Mouse (Mus musculus) stomach, postnatal 0 days (tissue): ENCODE measurements at regions not wholly inside any gene's neighbourhood (a gene's known extent, or its start where the extent isn't known, plus 50 kb on each side); places are given as distances from the start of the nearest gene placed in this dataset.

Experiments used
- CTCF ChIP-seq: IDR thresholded peaks from 2 replicates; pipeline ENCODE4 v1.5.1; 2016; ENCODE audit warnings: antibody characterized with exemption, low read depth, mild to moderate bottlenecking, moderate library complexity
- EP300 ChIP-seq: optimal IDR thresholded peaks from 2 replicates; pipeline ENCODE3; 2016; ENCODE audit warnings: antibody characterized with exemption

- TF ChIP-seq CTCF (no peak; the same call in 1 of the 2 replicates), EP300 (no peak)
Observed at GRCm38 (mm10) chr4:142506383-142507211, 267.4 kb upstream of the Kazn start.
